In genomic region chr11:4901956-4902355, GRCm38 (mm10) we compare ENCODE assay signal across 34 mouse cellular contexts.
"Had no signal": no experiment of that assay in that cellular context is flagged by ENCODE, and none has a peak within 500 bp of the region (broad histone marks: within the 10 kb centered on the region; RNA-seq: fewer than 3 reads in every experiment).

No protein-coding gene starts in this region.

- H3K27ac ChIP-seq: heart, adult 2 months; heart, embryonic 10.5 days; heart, embryonic 13.5 days; heart, embryonic 15.5 days; hindbrain, embryonic 10.5 days; hindbrain, embryonic 12.5 days; hindbrain, embryonic 13.5 days; hindbrain, embryonic 14.5 days; hindbrain, embryonic 15.5 days; hindbrain, postnatal 0 days; intestine, embryonic 15.5 days; kidney, embryonic 15.5 days; kidney, postnatal 0 days; layer of hippocampus, adult 2 months had no signal

- DNase-seq: heart, adult 2 months; heart, postnatal 10 days; heart, postnatal 14 days; heart, postnatal 36 days; heart, postnatal 4 days; kidney, adult 11 months; kidney, adult 18-20 months; kidney, adult 2 months; kidney, adult 8-10 months; kidney, adult 9 months; kidney, postnatal 10 days; kidney, postnatal 14 days; kidney, postnatal 25 days; kidney, postnatal 36 days; kidney, postnatal 4 days; layer of hippocampus, adult 9-11 months; layer of hippocampus, postnatal 36 days had no signal

- ATAC-seq: hindbrain, embryonic 16.5 days; hindbrain, postnatal 0 days; inflammation-experienced regulatory T-cells, adult 6 months; intestine, embryonic 15.5 days had no signal

- H3K9me3 ChIP-seq: heart, embryonic 10.5 days; heart, embryonic 12.5 days; heart, embryonic 13.5 days; heart, embryonic 15.5 days; hindbrain, embryonic 10.5 days; hindbrain, embryonic 12.5 days; hindbrain, embryonic 13.5 days; hindbrain, embryonic 15.5 days; intestine, embryonic 15.5 days; kidney, embryonic 15.5 days had no signal

- H3K27me3 ChIP-seq: heart, embryonic 12.5 days; heart, embryonic 13.5 days; heart, embryonic 15.5 days; hindbrain, embryonic 12.5 days; hindbrain, embryonic 13.5 days; hindbrain, embryonic 15.5 days; intestine, embryonic 15.5 days; kidney, embryonic 15.5 days had no signal

- H3K4me1 ChIP-seq: heart, embryonic 10.5 days; heart, embryonic 12.5 days; heart, embryonic 13.5 days; heart, embryonic 15.5 days; hindbrain, embryonic 10.5 days; intestine, embryonic 15.5 days; kidney, embryonic 15.5 days had no signal

- H3K9ac ChIP-seq: heart, embryonic 12.5 days; heart, embryonic 13.5 days; heart, embryonic 15.5 days; hindbrain, embryonic 12.5 days; hindbrain, embryonic 13.5 days; hindbrain, embryonic 14.5 days; hindbrain, embryonic 15.5 days; intestine, embryonic 15.5 days; kidney, embryonic 15.5 days had no signal

- H3K4me2 ChIP-seq: heart, embryonic 11.5 days; heart, embryonic 12.5 days; heart, embryonic 13.5 days; heart, embryonic 15.5 days; hindbrain, embryonic 12.5 days; hindbrain, embryonic 13.5 days; hindbrain, embryonic 14.5 days; hindbrain, embryonic 15.5 days; intestine, embryonic 15.5 days; kidney, embryonic 15.5 days had no signal

- H3K4me3 ChIP-seq: heart, adult 2 months; heart, embryonic 10.5 days; heart, embryonic 12.5 days; heart, embryonic 13.5 days; heart, embryonic 15.5 days; hindbrain, embryonic 10.5 days; hindbrain, embryonic 12.5 days; hindbrain, embryonic 13.5 days; hindbrain, embryonic 15.5 days; intestine, embryonic 15.5 days; kidney, embryonic 15.5 days; layer of hippocampus, adult 2 months had no signal
